Mouse (Mus musculus): ENCODE data around the gene Ipo13. TPM values are rescaled to one million over a fixed set of nuclear protein-coding genes. Genes with fewer than 3 reads are reported as not detected.

Ipo13 gene
- polyA plus RNA-seq, 1 experiment from 2014 or later, result 62.8 TPM

GRCm38 (mm10) chr4:117872471-117872886, 42.3 kb downstream of the Ipo13 start, which contains the start of gene Ccdc24:
TSS of gene Ccdc24 (minus strand) at chr4:117872557.
- WGBS, result 8% methylated on average over 14 of the region's 14 CpGs
- Histone ChIP-seq H3K36me3 (replicated peaks) (peaks cover 44% of the 10 kb centered on the region), H3K4me1 (peaks cover 45% of the 10 kb centered on the region), H3K9me3 (no peaks in the 10 kb centered on the region), H3K4me3 (peak within 1 kb of the TSS; percentile 39), H3K27me3 (replicated peaks; ENCODE audit: low read depth, poor library complexity, severe bottlenecking) (peaks cover 10% of the 10 kb centered on the region), H3K27ac (replicated peaks) (peak within 1 kb of the TSS; percentile 2; the same call in 1 of the 2 replicates)
- DNase-seq (ENCODE audit: low spot score), result peak; percentile 47

GRCm38 (mm10) chr4:117871787-117872186, 43.0 kb downstream of the Ipo13 start:
- Histone ChIP-seq H3K27ac (replicated peaks) (no peak overlapping the region), H3K4me1 (peaks cover 52% of the 10 kb centered on the region), H3K27me3 (replicated peaks; ENCODE audit: low read depth, poor library complexity, severe bottlenecking) (peaks cover 17% of the 10 kb centered on the region), H3K36me3 (replicated peaks) (peaks cover 37% of the 10 kb centered on the region), H3K4me3 (0 out of 2 replicates have a peak overlapping the region, but pooled peaks have one; percentile 18), H3K9me3 (no peaks in the 10 kb centered on the region)
- no peak for DNase-seq (ENCODE audit: low spot score)
- WGBS, result 56% methylated on average over 7 of the region's 7 CpGs

- Histone ChIP-seq H3K4me1 (peaks cover 62% of the 10 kb centered on the region), H3K27ac (replicated peaks) (no peak overlapping the region), H3K27me3 (replicated peaks; ENCODE audit: low read depth, poor library complexity, severe bottlenecking) (peaks cover 18% of the 10 kb centered on the region), H3K36me3 (replicated peaks) (peaks cover 25% of the 10 kb centered on the region), H3K9me3 (no peaks in the 10 kb centered on the region), H3K4me3 (no peak overlapping the region)
- DNase-seq (ENCODE audit: low spot score), result no peak
- WGBS, result 59% methylated on average over 1 of the region's 1 CpGs
Measured at GRCm38 (mm10) chr4:117870437-117870836, 44.4 kb downstream of the Ipo13 start.

GRCm38 (mm10) chr4:117869317-117869716, 45.5 kb downstream of the Ipo13 start:
- H3K4me3 ChIP-seq, result no peak overlapping the region
- 79% methylated on average over 9 of the region's 9 CpGs for WGBS
- H3K4me1 ChIP-seq, result peaks cover 62% of the 10 kb centered on the region

GRCm38 (mm10) chr4:117867823-117868222, 47.0 kb downstream of the Ipo13 start:
- H3K9me3 ChIP-seq, result no peaks in the 10 kb centered on the region
- H3K27ac ChIP-seq (replicated peaks), result peak overlapping the region; percentile 51; the same call in 1 of the 2 replicates
- H3K27me3 ChIP-seq (replicated peaks; ENCODE audit: low read depth, poor library complexity, severe bottlenecking), result peaks cover 18% of the 10 kb centered on the region
- peak overlapping the region; percentile 28; the same call in 1 of the 2 replicates for H3K4me3 ChIP-seq
- H3K4me1 ChIP-seq, result peaks cover 64% of the 10 kb centered on the region
- peak; percentile 76 for DNase-seq (ENCODE audit: low spot score)
- H3K36me3 ChIP-seq (replicated peaks), result peaks cover 11% of the 10 kb centered on the region; the same call in 1 of the 2 replicates
- WGBS, result 19% methylated on average over 24 of the region's 24 CpGs

More at GRCm38 (mm10) chr4:117869317-117869716, 45.5 kb downstream of the Ipo13 start:
- Histone ChIP-seq H3K27me3 (replicated peaks; ENCODE audit: low read depth, poor library complexity, severe bottlenecking) (peaks cover 18% of the 10 kb centered on the region), H3K36me3 (replicated peaks) (peaks cover 20% of the 10 kb centered on the region), H3K27ac (replicated peaks) (no peak overlapping the region), H3K9me3 (no peaks in the 10 kb centered on the region)
- no peak for DNase-seq (ENCODE audit: low spot score)

GRCm38 (mm10) chr4:117867000-117867399, 47.8 kb downstream of the Ipo13 start:
- peaks cover 11% of the 10 kb centered on the region; the same call in 1 of the 2 replicates for H3K36me3 ChIP-seq (replicated peaks)
- H3K4me3 ChIP-seq, result no peak overlapping the region
- H3K27me3 ChIP-seq (replicated peaks; ENCODE audit: low read depth, poor library complexity, severe bottlenecking), result peaks cover 18% of the 10 kb centered on the region
- H3K27ac ChIP-seq (replicated peaks), result no peak overlapping the region
- H3K9me3 ChIP-seq, result no peaks in the 10 kb centered on the region
- WGBS, result 77% methylated on average over 6 of the region's 6 CpGs
- peaks cover 62% of the 10 kb centered on the region for H3K4me1 ChIP-seq
- DNase-seq (ENCODE audit: low spot score), result no peak

- no peak for DNase-seq (ENCODE audit: low spot score)
- H3K4me3 ChIP-seq, result no peak overlapping the region
- peaks cover 55% of the 10 kb centered on the region for H3K4me1 ChIP-seq
- peaks cover 18% of the 10 kb centered on the region for H3K27me3 ChIP-seq (replicated peaks; ENCODE audit: low read depth, poor library complexity, severe bottlenecking)
- WGBS, result 61% methylated on average over 9 of the region's 9 CpGs
- H3K9me3 ChIP-seq, result no peaks in the 10 kb centered on the region
- H3K27ac ChIP-seq (replicated peaks), result 0 out of 2 replicates have a peak overlapping the region, but pooled peaks have one; percentile 24
- peaks cover 11% of the 10 kb centered on the region; the same call in 1 of the 2 replicates for H3K36me3 ChIP-seq (replicated peaks)
Measured at GRCm38 (mm10) chr4:117866083-117866482, 48.7 kb downstream of the Ipo13 start.

GRCm38 (mm10) chr4:117862823-117863222, 52.0 kb downstream of the Ipo13 start:
- no peak for DNase-seq (ENCODE audit: low spot score)
- Histone ChIP-seq H3K9me3 (no peaks in the 10 kb centered on the region), H3K36me3 (replicated peaks) (peaks cover 11% of the 10 kb centered on the region), H3K27me3 (replicated peaks; ENCODE audit: low read depth, poor library complexity, severe bottlenecking) (peaks cover 11% of the 10 kb centered on the region; the same call in 1 of the 2 replicates), H3K27ac (replicated peaks) (no peak overlapping the region), H3K4me1 (peaks cover 36% of the 10 kb centered on the region), H3K4me3 (no peak overlapping the region)
- 26% methylated on average over 4 of the region's 4 CpGs for WGBS

- WGBS, result 87% methylated on average over 9 of the region's 9 CpGs
- peaks cover 19% of the 10 kb centered on the region for H3K4me1 ChIP-seq
- H3K9me3 ChIP-seq, result no peaks in the 10 kb centered on the region
- H3K4me3 ChIP-seq, result no peak overlapping the region
- no peaks in the 10 kb centered on the region for H3K27me3 ChIP-seq (replicated peaks; ENCODE audit: low read depth, poor library complexity, severe bottlenecking)
- DNase-seq (ENCODE audit: low spot score), result no peak
- peaks cover 24% of the 10 kb centered on the region for H3K36me3 ChIP-seq (replicated peaks)
- H3K27ac ChIP-seq (replicated peaks), result no peak overlapping the region
Measured at GRCm38 (mm10) chr4:117860570-117860969, 54.2 kb downstream of the Ipo13 start.

- peaks cover 26% of the 10 kb centered on the region for H3K4me1 ChIP-seq
- no peaks in the 10 kb centered on the region for H3K9me3 ChIP-seq
- 69% methylated on average over 3 of the region's 3 CpGs for WGBS
- H3K27me3 ChIP-seq (replicated peaks; ENCODE audit: low read depth, poor library complexity, severe bottlenecking), result no peaks in the 10 kb centered on the region
- no peak overlapping the region for H3K4me3 ChIP-seq
- H3K36me3 ChIP-seq (replicated peaks), result peaks cover 15% of the 10 kb centered on the region
- DNase-seq (ENCODE audit: low spot score), result peak; percentile 60
- no peak overlapping the region for H3K27ac ChIP-seq (replicated peaks)
Measured at GRCm38 (mm10) chr4:117858794-117859193, 56.0 kb downstream of the Ipo13 start.

- H3K27ac ChIP-seq (replicated peaks), result peak overlapping the region; percentile 2; the same call in 1 of the 2 replicates
- H3K9me3 ChIP-seq, result no peaks in the 10 kb centered on the region
- DNase-seq (ENCODE audit: low spot score), result no peak
- no peaks in the 10 kb centered on the region; the same call in 1 of the 2 replicates for H3K27me3 ChIP-seq (replicated peaks; ENCODE audit: low read depth, poor library complexity, severe bottlenecking)
- H3K4me3 ChIP-seq, result no peak overlapping the region
- 56% methylated on average over 9 of the region's 9 CpGs for WGBS
- peaks cover 12% of the 10 kb centered on the region for H3K36me3 ChIP-seq (replicated peaks)
- peaks cover 17% of the 10 kb centered on the region for H3K4me1 ChIP-seq
Measured at GRCm38 (mm10) chr4:117855146-117855545, 59.7 kb downstream of the Ipo13 start.

- DNase-seq (ENCODE audit: low spot score), result no peak
- Histone ChIP-seq H3K4me3 (no peak overlapping the region), H3K4me1 (peaks cover 32% of the 10 kb centered on the region), H3K36me3 (replicated peaks) (peaks cover 9% of the 10 kb centered on the region), H3K27me3 (replicated peaks; ENCODE audit: low read depth, poor library complexity, severe bottlenecking) (no peaks in the 10 kb centered on the region; the same call in 1 of the 2 replicates), H3K9me3 (no peaks in the 10 kb centered on the region), H3K27ac (replicated peaks) (no peak overlapping the region)
- WGBS, result 91% methylated on average over 10 of the region's 10 CpGs
Measured at GRCm38 (mm10) chr4:117852152-117852868, 62.5 kb downstream of the Ipo13 start.

GRCm38 (mm10) chr4:117850871-117851270, 63.9 kb downstream of the Ipo13 start:
- Histone ChIP-seq H3K36me3 (replicated peaks) (peaks cover 4% of the 10 kb centered on the region; the same call in 1 of the 2 replicates), H3K4me3 (no peak overlapping the region), H3K27ac (replicated peaks) (no peak overlapping the region), H3K27me3 (replicated peaks; ENCODE audit: low read depth, poor library complexity, severe bottlenecking) (no peaks in the 10 kb centered on the region; the same call in 1 of the 2 replicates), H3K9me3 (no peaks in the 10 kb centered on the region), H3K4me1 (peaks cover 37% of the 10 kb centered on the region)
- no peak for DNase-seq (ENCODE audit: low spot score)
- WGBS, result 73% methylated on average over 7 of the region's 7 CpGs
